Mouse (Mus musculus) CH12.LX (cell line): Measurements from ENCODE around the gene Gm20708. TPM values are rescaled to one million over a fixed set of nuclear protein-coding genes. Genes with fewer than 3 reads are reported as not detected.

Source experiments
- DNase-seq: peaks from one replicate; pipeline ENCODE4 v3.0.0-alpha.2; 2013; ENCODE audit errors: extremely low read depth
- H3K27ac ChIP-seq: 2 replicates; pipeline ENCODE4 v1.5.1; 2012; ENCODE audit warnings: low read depth, mild to moderate bottlenecking, control low read depth, moderate library complexity; ENCODE audit not compliant: insufficient read depth
- H3K27me3 ChIP-seq: replicated peaks from 2 replicates; pipeline ENCODE3; 2012; ENCODE audit warnings: inconsistent platforms
- H3K36me3 ChIP-seq, 2 experiments: replicated peaks in 1 of 2; 2 replicates each; pipeline versions ENCODE3 to v1.6.1; 2012; ENCODE audit warnings: inconsistent platforms in 1 of 2, low read length in 1 of 2, mild to moderate bottlenecking in 1 of 2, mixed read lengths in 1 of 2, moderate library complexity in 1 of 2; ENCODE audit not compliant: control insufficient read depth in 1 of 2, insufficient read depth in 1 of 2
- H3K4me1 ChIP-seq, 2 experiments: 2 replicates each; pipeline ENCODE4 v1.6.1; 2012; ENCODE audit warnings: inconsistent platforms in 1 of 2, moderate library complexity in 1 of 2; ENCODE audit not compliant: insufficient read depth in 2 of 2, control insufficient read depth in 1 of 2
- H3K4me2 ChIP-seq: 2 replicates; pipeline ENCODE4 v1.6.1; 2012; ENCODE audit warnings: low read depth, mild to moderate bottlenecking, control low read depth; ENCODE audit not compliant: poor library complexity, insufficient read depth, severe bottlenecking
- H3K4me3 ChIP-seq, 3 experiments: fragments of 150-350 bp in 1 of 3; sonication (generic) in 1 of 3; replicated peaks in 1 of 3; 2 replicates each; pipeline versions ENCODE3 to v1.5.1; 2011 to 2012; ENCODE audit warnings: low read depth in 2 of 3, low read length in 2 of 3, mild to moderate bottlenecking in 2 of 3, moderate library complexity in 2 of 3, control low read depth in 1 of 3, improper control_type of control experiment in 1 of 3, inconsistent platforms in 1 of 3, mixed read lengths in 1 of 3; ENCODE audit not compliant: poor library complexity in 1 of 3
- H3K79me2 ChIP-seq: replicated peaks from 2 replicates; pipeline ENCODE4 v1.6.1; 2012; ENCODE audit warnings: mild to moderate bottlenecking, moderate library complexity; ENCODE audit not compliant: control insufficient read depth, poor library complexity, insufficient read depth, severe bottlenecking; ENCODE audit errors: extremely low read depth
- H3K9ac ChIP-seq: 2 replicates; pipeline ENCODE4 v1.6.1; 2012; ENCODE audit warnings: low read depth, mild to moderate bottlenecking, control low read depth, moderate library complexity; ENCODE audit not compliant: insufficient read depth
- H3K9me3 ChIP-seq: replicated peaks from 2 replicates; pipeline ENCODE3; 2012; ENCODE audit warnings: low read length, inconsistent platforms, mixed read lengths
- E2F4 ChIP-seq: IDR thresholded peaks from 2 replicates; pipeline ENCODE4 v1.6.1; 2011; ENCODE audit warnings: low read depth, low read length, improper control_type of control experiment; ENCODE audit not compliant: insufficient replicate concordance
- EP300 ChIP-seq: IDR thresholded peaks from 2 replicates; pipeline ENCODE4 v1.6.1; 2011; ENCODE audit warnings: low read length, improper control_type of control experiment
- ETS1 ChIP-seq: conservative IDR thresholded peaks from 2 replicates; pipeline ENCODE4 v1.6.1; 2012; ENCODE audit warnings: low read depth, mild to moderate bottlenecking, inconsistent platforms, low read length, improper control_type of control experiment, moderate library complexity
- GABPA ChIP-seq: IDR thresholded peaks from 2 replicates; pipeline ENCODE4 v1.6.1; 2012; ENCODE audit warnings: low read depth, low read length, improper control_type of control experiment, inconsistent platforms; ENCODE audit not compliant: insufficient replicate concordance
- IRF4 ChIP-seq: IDR thresholded peaks from 2 replicates; pipeline ENCODE4 v1.6.1; 2014; ENCODE audit warnings: low read depth, mild to moderate bottlenecking, inconsistent platforms, low read length, improper control_type of control experiment
- KAT2A ChIP-seq: IDR thresholded peaks from 2 replicates; pipeline ENCODE4 v1.6.1; 2012; ENCODE audit warnings: low read length, improper control_type of control experiment, inconsistent platforms; ENCODE audit not compliant: insufficient replicate concordance
- MAFK ChIP-seq: IDR thresholded peaks from 2 replicates; pipeline ENCODE4 v1.6.1; 2011; ENCODE audit warnings: low read length, improper control_type of control experiment; ENCODE audit not compliant: insufficient replicate concordance
- MYC ChIP-seq: IDR thresholded peaks from 2 replicates; pipeline ENCODE4 v1.6.1; 2011; ENCODE audit warnings: low read depth, mild to moderate bottlenecking, improper control_type of control experiment, low read length
- NELFE ChIP-seq: IDR thresholded peaks from 2 replicates; pipeline ENCODE4 v1.6.1; 2011; ENCODE audit warnings: low read depth, low read length, improper control_type of control experiment
- NRF1 ChIP-seq: IDR thresholded peaks from 2 replicates; pipeline ENCODE4 v1.6.1; 2014; ENCODE audit warnings: low read depth, mild to moderate bottlenecking, inconsistent platforms, low read length, improper control_type of control experiment, moderate library complexity
- POLR2A ChIP-seq: IDR thresholded peaks from 2 replicates; pipeline ENCODE4 v1.6.1; 2011; ENCODE audit warnings: low read depth, mild to moderate bottlenecking, improper control_type of control experiment, low read length
- RCOR1 ChIP-seq: conservative IDR thresholded peaks from 2 replicates; pipeline ENCODE4 v1.6.1; 2012; ENCODE audit warnings: low read depth, mild to moderate bottlenecking, inconsistent platforms, low read length, improper control_type of control experiment
- TBP ChIP-seq: conservative IDR thresholded peaks from 2 replicates; pipeline ENCODE4 v1.6.1; 2011; ENCODE audit warnings: low read depth, low read length, improper control_type of control experiment
- USF1 ChIP-seq: IDR thresholded peaks from 2 replicates; pipeline ENCODE4 v1.6.1; 2014; ENCODE audit warnings: low read depth, mild to moderate bottlenecking, inconsistent platforms, low read length, improper control_type of control experiment
- ZKSCAN1 ChIP-seq: IDR thresholded peaks from 2 replicates; pipeline ENCODE4 v1.6.1; 2012; ENCODE audit warnings: low read depth, inconsistent platforms, low read length, improper control_type of control experiment, borderline replicate concordance
- dilution Hi-C: fragments of 300-500 bp; cut with MboI; formaldehyde crosslinking; loops from 2 replicates; pipeline ENCODE4 v1.14.3; 2020; ENCODE audit warnings: low sequenced_read_pairs; ENCODE audit not compliant: extremely low pct_unique_long_range_greater_than_20kb, extremely low pct_ligation_motif_present
- in situ Hi-C: fragments of 300-500 bp; cut with MboI; formaldehyde crosslinking; loops from 3 replicates; pipeline ENCODE4 v1.14.3; 2019; ENCODE audit warnings: low sequenced_read_pairs, low pct_ligation_motif_present, low pct_unique_long_range_greater_than_20kb, mixed read lengths
- polyA plus RNA-seq: library from polyadenylated mRNA; unstranded; fragments of >175 nt; gene quantifications from 2 replicates; pipeline ENCODE4 v1.2.1, GENCODE M21; 2012; ENCODE audit warnings: low read depth; ENCODE audit not compliant: insufficient read length
- total RNA-seq, 2 experiments: library from RNA; depleted of rRNA; stranded (reverse); fragments of 300-350 nt in 1 of 2; fragments of >200 nt in 1 of 2; gene quantifications; 2 replicates each; pipeline ENCODE4 v1.2.3; 2012 to 2014

Gm20708 gene
- total and polyA plus RNA-seq, 3 experiments: 0.50 to 1.0 (median 0.80) TPM

- H3K36me3 ChIP-seq: peaks cover 48 to 81% of the 10 kb centered on the region in 2 experiments
- in situ Hi-C loops (no loop called here), dilution Hi-C loops (no loop called here)
Measured at GRCm38 (mm10) chr11:117855360-117855759, 45.9 kb downstream of the Gm20708 start.

GRCm38 (mm10) chr11:117855975-117856374 lies 46.5 kb downstream of the Gm20708 start:
- in situ Hi-C loops (no loop called here), dilution Hi-C loops (no loop called here)
- Histone ChIP-seq H3K79me2 (peaks cover 19% of the 10 kb centered on the region), H3K27ac (no peak overlapping the region), H3K27me3 (no peaks in the 10 kb centered on the region), H3K4me1 (peaks cover 0 to 12% of the 10 kb centered on the region in 2 experiments; a peak in 2 of 4 replicates), H3K9me3 (peaks cover 13% of the 10 kb centered on the region), H3K36me3 (peaks cover 48 to 79% of the 10 kb centered on the region in 2 experiments), H3K4me3 (no peak overlapping the region), H3K4me2 (no peak overlapping the region), H3K9ac (no peak overlapping the region)
- no peak for DNase-seq
- TF ChIP-seq IRF4 (no peak), MAFK (peak; percentile 93)
- TF ChIP-seq, all 38 proteins: peak for 1

More at GRCm38 (mm10) chr11:117855360-117855759, 45.9 kb downstream of the Gm20708 start:
- peaks cover 13% of the 10 kb centered on the region for H3K9me3 ChIP-seq
- H3K27me3 ChIP-seq: no peaks in the 10 kb centered on the region
- H3K4me3 ChIP-seq: no peak overlapping the region
- H3K4me2 ChIP-seq: no peak overlapping the region
- peaks cover 25% of the 10 kb centered on the region for H3K79me2 ChIP-seq
- H3K27ac ChIP-seq: no peak overlapping the region
- DNase-seq: no peak
- no peak overlapping the region for H3K9ac ChIP-seq
- H3K4me1 ChIP-seq: peaks cover 2 to 17% of the 10 kb centered on the region in 2 experiments
- TF ChIP-seq TBP (no peak), MYC (no peak), KAT2A (no peak), ETS1 (no peak), IRF4 (no peak), GABPA (no peak), POLR2A (no peak), NELFE (no peak), RCOR1 (no peak), NRF1 (no peak), USF1 (no peak), EP300 (no peak), ZKSCAN1 (no peak), E2F4 (no peak)
